Mouse (Mus musculus) megakaryocyte progenitor cell, adult 5-6 weeks (primary cell): Measurements from ENCODE around the gene Fam161b. TPM values are rescaled to one million over a fixed set of nuclear protein-coding genes. Genes with fewer than 3 reads are reported as not detected.

Source experiments
- ATAC-seq: replicated peaks from 2 replicates; pipeline ENCODE4 v1.8.0; 2016; ENCODE audit warnings: mild to moderate bottlenecking, moderate TSS enrichment, inconsistent platforms; ENCODE audit not compliant: poor library complexity
- total RNA-seq, 2 experiments: library from RNA; stranded (forward) in 1 of 2; stranded (reverse) in 1 of 2; fragments of 157-497, 149-512 nt in 1 of 2; fragments of 200-1000 nt in 1 of 2; gene quantifications; 2 replicates each; pipeline versions ENCODE4 v1.2.3 to v1.2.4; 2015 to 2017

The Fam161b gene
- total RNA-seq (2015), result 0.42 and 0.54 TPM in 2 replicates
- total RNA-seq (2017), result 0.57 and 1.0 TPM in 2 replicates

GRCm38 (mm10) chr12:84361555-84362489 is at the start of gene Fam161b, which contains the start of gene Coq6:
Gene Fam161b (minus strand): TSS chr12:84361833.
Gene Coq6 (plus strand): TSS chr12:84361657.
- peak; percentile 91 for ATAC-seq

DNA sequence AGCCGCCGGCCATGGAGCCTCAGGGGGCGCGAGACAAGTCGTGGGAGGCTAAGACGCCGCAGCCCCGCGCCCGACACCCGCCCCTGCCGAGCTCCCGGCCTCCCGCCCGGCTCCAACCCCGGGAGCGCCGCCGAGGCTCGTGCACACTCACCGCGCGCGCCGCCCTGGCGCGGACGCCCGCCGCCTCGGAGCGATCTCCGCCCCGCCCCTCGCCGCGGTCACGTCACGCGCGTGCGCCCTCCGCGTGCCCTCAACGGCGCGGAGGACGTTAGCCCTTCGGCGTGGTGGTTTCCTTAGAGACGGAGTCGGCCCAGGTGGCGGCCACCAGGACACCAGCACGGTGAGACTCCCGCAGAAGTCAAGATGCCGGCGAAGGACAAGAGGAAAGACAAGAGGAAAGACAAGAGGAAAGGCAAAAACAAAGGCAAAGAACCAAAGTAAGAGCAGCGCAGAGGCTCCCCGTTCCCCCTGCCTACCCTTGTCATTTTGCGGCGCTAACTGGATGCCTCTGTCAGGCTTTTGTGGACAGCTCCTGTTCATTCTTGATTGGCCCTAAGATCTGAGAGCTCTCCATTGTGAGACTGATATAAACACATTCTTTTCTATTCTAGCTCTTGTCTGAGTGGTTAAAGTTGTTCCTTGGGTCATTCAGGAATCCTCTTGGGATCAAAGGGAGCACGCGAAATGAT is 47.3 kb upstream of the Fam161b start, which contains the start of the genes Entpd5 and Bbof1:
TSS of gene Entpd5 (minus strand) at position 211 of the 689 bp plus-strand sequence.
TSS of gene Bbof1 (plus strand) at position 253 of the 689 bp plus-strand sequence.
- peak; percentile 90 for ATAC-seq

DNA sequence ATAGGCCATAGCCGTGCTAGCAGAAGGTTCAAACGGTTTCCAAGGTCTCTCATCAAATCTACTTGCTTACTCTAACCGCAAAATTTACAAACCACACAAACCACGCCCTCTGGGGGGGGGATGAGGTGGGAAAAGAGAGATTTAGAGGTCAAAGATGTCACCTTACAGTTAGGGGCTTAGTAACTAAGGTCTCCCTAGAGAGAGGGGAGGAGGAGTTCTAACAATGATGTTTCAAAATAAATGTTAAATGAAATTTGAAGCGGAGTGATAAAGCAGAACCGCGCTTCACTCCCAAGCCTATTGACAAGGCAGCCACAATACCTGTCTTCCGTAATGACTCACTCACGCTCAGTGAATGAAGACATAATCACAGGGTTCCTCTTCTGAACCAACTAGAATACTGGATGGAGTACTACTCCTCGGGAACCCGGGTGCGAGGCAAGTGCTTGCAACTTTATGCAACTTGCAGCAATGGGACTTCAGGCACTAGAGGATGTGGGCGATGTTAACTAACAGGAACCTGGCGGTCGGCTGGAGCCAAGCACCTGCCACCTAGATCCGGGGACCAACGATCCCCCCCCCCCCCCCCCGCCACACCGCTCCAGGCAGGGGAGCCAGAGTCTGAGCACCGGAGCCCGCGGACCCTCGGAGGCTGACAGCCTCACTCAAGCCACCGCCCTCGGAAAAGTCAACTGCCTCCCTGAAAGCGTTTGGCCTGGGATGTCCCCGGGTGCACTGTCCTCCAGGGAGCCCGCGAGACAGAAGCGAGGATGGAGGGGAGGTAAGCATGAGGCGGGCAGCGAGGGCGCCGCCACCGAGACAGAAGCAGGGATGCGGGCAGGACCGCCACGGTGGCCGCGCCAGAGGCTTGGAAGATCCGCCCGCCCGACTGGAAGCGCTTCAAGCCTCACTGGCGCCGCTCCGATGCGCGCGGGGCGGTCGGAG is 46.5 kb upstream of the Fam161b start:
- ATAC-seq, result peak; percentile 52

DNA sequence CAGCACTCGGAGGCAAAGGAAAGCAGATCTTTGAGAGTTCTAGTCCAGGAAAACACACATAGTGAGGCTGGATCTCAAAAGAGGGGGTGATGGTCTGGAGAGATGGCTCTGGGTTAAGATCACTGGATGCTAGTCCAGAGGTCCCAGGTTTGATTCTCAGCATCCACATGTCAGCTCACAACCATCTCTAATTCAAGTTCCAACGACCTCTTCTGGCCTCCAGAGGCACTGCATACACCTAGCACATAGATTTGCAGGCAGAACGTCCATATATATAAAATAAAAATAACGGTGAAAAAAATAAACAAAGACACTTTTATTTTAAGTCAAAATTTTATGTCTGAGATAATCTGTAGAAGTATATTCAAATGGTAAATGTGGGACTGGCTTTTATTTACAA is 45.6 kb upstream of the Fam161b start:
- no peak for ATAC-seq

- ATAC-seq, result no peak
These were observed 42.9 kb upstream of the Fam161b start for GRCm38 (mm10) chr12:84404541-84404940.

DNA sequence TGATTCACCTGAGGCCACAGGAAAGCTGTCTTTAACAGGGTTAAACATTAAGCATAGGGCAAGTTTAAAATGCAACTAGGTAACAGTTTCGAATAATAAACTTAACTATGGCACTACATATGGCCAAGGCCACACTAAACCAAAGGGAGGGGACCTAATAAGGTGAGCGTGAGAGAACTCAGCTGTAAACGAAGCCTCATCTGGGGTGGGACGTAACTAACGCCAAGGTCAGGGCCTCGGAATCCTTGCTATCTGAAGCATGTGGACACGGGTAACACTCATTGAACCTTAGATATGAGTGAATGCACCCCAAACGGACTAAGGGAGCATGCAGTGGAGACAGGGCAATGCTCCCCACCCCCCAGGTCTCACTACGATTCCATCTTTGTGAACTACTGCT is 41.3 kb upstream of the Fam161b start:
- ATAC-seq, result no peak

GRCm38 (mm10) chr12:84400653-84401052 is 39.0 kb upstream of the Fam161b start:
- peak; percentile 11; the same call in 1 of the 2 replicates for ATAC-seq

GRCm38 (mm10) chr12:84400068-84400467 is 38.4 kb upstream of the Fam161b start:
- no peak for ATAC-seq

- no peak for ATAC-seq
These were observed 38.0 kb upstream of the Fam161b start for GRCm38 (mm10) chr12:84399663-84400062.

DNA sequence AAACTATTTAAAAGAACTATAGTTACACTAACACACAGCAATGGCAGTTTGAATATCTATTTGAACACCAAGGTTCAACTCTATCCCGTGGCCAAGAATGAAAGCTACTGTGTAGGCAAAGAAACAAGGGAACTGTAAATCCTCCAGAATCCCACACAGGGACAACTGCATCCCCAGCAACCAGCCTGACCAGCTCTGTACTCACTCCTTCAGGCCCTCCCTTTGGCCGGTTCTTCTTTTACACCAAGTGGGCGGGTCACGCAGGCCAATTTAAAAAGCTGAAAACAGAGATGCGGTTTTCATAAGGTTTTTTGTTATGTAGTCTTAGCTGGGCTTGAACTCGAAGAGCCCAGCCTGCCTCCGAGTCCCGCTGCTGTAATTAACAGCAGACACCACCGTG is 37.5 kb upstream of the Fam161b start:
- no peak for ATAC-seq

GRCm38 (mm10) chr12:84398629-84399028 is 37.0 kb upstream of the Fam161b start:
- no peak for ATAC-seq

- no peak for ATAC-seq
These were observed 36.1 kb upstream of the Fam161b start for GRCm38 (mm10) chr12:84397685-84398084.

DNA sequence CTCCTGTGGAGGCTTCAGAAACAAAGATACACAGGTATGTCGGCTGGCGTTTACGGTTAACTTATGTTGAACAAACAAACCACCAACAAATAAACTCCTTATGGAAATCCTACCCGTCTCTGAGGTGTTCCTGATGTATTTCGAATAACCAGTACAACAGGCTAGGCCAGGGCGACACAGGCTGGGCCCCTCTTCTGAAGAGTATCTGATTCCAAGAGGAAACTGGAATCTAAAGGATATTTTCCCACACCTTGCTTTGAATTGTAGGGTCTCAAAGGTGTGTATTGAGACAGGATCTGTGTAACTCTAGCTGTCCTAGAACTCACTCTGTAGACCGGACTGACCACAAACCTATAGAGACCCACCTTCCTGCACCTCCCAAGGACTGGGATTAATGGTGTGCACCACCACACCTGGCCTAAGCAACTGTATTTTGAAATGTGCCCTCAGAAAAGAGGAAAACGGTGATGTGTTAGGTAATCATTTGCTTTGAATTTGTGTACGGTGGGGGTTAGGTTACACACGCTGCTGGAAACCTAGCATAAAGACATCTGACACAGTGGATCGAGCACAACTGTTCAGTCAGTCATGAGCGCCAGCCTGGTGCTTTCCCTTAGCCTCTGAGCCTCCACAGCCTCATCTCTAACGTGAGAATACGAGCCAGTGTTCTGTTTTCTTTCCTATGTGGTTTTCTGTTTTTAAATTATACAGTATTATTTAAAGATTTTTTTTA is 35.5 kb upstream of the Fam161b start:
- ATAC-seq, result no peak

DNA sequence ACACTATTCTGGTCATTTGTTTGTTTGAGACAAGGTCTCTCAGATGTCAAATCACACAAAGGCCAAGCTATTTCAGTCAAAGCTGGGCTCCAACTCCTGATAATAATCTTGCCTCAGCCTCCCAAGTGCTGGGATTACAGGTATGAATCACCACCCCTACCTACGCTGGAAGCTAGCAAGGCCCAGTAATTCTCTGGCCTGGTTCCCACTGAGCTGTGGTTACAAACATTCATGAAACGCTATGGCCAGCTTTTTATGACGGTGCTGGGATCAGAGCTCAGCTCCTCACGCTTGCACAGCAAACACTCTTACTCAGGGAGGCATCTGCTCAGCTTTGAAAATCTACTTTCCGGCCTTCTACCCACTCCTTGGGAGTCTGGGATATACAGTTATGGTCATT is 32.2 kb upstream of the Fam161b start:
- no peak for ATAC-seq

DNA sequence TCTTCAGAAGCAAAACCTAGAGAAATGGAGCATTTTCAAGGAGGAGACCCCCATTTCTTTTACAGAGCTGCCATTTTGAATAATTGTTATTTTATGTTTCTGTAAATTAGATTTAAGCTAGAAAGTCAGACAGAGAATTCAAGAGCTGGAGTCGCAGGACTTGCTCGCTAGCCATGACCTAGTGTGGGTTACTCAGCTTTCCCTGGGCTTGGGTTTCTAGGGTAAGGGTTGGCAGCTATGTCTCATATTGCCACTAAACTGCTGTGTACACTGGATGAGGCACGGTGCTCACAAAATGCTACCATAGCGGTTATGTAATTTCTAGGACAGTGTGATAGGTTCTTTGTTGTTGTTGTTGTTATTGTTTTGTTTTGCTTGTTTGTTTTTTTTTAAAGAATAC is 31.0 kb upstream of the Fam161b start:
- ATAC-seq, result no peak

- no peak for ATAC-seq
These were observed 28.7 kb upstream of the Fam161b start for GRCm38 (mm10) chr12:84390336-84390735.

DNA sequence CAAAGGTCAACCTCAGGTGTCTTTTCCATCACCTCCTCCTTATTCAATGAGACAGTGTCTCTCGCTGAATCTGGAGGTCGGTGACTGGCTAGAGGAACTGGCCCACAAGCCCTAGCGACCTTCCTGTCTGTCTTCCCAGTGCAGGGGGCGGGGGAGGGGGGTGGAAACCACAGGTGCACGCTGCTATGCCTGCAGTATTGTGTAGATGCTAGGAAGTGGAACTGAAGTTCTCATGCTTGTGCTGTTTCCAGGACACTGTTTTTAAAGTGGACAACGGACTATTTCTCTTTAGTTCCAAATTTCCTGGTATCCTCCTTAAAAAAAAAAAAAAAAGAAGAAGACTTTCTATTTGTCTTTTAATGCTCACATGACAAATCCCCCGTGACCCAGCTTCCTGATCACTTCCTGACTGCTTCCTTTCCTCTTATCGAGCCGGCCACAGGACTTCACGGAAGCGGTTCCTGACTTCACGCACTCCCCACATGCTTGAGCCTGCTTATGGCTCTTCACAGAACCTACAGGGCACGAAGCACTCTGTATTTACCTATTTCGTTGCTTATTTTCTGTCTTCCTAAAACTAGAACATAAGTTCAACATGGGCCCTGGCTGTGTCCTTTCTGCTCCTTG is 27.3 kb upstream of the Fam161b start:
- peak; percentile 77 for ATAC-seq

DNA sequence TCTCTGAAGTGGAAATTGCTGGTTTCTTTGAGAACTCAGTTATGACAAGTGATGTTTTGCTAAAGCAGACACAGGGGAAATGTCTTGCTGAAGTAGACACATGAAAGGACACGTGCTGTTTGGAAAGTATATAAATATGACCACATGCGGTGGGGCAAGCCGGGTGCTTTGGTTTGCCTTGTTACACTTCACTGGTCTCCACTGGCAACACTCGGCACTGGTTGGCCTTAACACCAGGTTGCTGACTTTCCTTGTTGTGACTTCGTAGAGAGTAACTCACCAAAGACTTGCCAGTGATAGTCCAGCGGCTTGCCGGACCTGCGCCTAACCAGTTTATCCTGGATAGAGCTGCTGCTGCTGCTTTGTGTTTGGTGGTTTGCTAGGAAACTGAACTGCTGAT is 26.5 kb upstream of the Fam161b start:
- ATAC-seq, result no peak

DNA sequence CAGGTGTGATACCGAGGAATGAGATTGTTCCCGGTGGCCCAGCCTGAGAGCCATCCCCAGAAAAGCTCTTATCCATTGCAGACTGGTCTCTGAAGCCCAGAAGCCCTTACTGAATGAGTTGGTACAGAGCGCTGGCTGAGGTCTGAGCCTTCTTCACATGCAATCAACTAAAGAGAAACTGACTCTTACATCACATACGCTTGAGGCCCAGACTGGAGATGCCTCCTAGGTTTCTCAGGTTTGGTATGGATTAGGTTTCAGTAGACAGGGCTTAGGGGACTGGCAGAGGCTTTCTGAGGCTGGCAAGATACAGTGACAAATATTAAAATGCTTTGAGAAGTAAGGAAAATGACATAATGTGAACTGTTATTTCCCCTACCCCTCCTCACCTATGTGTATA is 23.8 kb upstream of the Fam161b start:
- no peak for ATAC-seq
